Mouse (Mus musculus) embryonic facial prominence, embryonic 11.5 days (tissue): ENCODE results near the gene BC048679. TPM values are rescaled to one million over a fixed set of nuclear protein-coding genes. Genes with fewer than 3 reads are reported as not detected.

Experiments used
- microRNA counts: library from miRNA; unstranded; fragments of <30 nt; microRNA quantifications from one replicate; lab custom pipeline; 2016
- polyA plus RNA-seq: library from polyadenylated mRNA; unstranded; fragments of >200 nt; fragmentation: Nextera tagmentation; extraction: Ambion mirVana; gene quantifications from 2 replicates; pipeline ENCODE4 v1.2.1, GENCODE M21; 2014

The BC048679 gene
- polyA plus RNA-seq, 1 experiment from 2014 or later: not detected

MicroRNAs within 50 kb of the gene (microRNA counts, 519-probe panel; counts per million panel counts)
- microRNA mmu-miR-1839-3p (lab: Ali Mortazavi, UCI) (not detected), microRNA mmu-miR-1839-5p (lab: Ali Mortazavi, UCI) (2,801 counts per million, percentile 34 among the panel's probes with 10 or more counts)

Other genes with a start within 250 kb of the BC048679 start
- gene Rps17, start 153.0 kb downstream of the BC048679 start, polyA plus RNA-seq: 1,234 and 1,235 TPM in 2 replicates
- 1.0 and 2.6 TPM in 2 replicates for gene Cpeb1, start 42.8 kb downstream of the BC048679 start, polyA plus RNA-seq
- gene Ap3b2, start 4.4 kb downstream of the BC048679 start, polyA plus RNA-seq: 8.1 and 12.6 TPM in 2 replicates
- gene Fsd2, start 68.7 kb upstream of the BC048679 start, polyA plus RNA-seq: 0.20 and 0.35 TPM in 2 replicates
- 5.2 and 5.6 TPM in 2 replicates for gene Whamm, start 73.0 kb upstream of the BC048679 start, polyA plus RNA-seq
- 21.0 and 24.4 TPM in 2 replicates for gene Homer2, start 209.2 kb upstream of the BC048679 start, polyA plus RNA-seq